Mouse (Mus musculus): ENCODE measurements at regions not wholly inside any gene's neighbourhood (a gene's known extent, or its start where the extent isn't known, plus 50 kb on each side); places are given as distances from the start of the nearest gene placed in this dataset.
"Not testable (repeated sequence)": the region's sequence is repeated elsewhere in the genome, so short reads cannot be mapped to it uniquely, and the experiment has no call there.

DNA sequence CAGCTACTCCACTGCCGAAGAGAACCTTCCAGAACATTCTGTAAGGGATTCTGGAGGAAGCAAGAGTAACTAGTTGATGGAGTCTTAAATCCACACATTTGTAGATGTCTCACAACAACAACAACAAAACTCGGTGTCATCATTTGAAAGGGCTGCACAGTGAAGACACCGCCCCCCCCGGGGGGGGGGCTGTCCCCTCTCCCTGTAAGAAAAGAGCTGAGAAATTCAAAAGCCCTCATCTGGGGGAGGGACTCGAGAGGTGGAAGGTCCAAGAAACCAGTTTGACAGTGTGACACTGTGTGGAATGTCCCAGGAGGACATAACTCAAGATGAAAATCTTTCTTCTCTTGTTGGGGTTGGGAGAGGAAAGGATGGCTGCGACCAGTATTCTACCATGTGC is 87.7 kb downstream of the Fam43a start:
- no peak for ATAC-seq

DNA sequence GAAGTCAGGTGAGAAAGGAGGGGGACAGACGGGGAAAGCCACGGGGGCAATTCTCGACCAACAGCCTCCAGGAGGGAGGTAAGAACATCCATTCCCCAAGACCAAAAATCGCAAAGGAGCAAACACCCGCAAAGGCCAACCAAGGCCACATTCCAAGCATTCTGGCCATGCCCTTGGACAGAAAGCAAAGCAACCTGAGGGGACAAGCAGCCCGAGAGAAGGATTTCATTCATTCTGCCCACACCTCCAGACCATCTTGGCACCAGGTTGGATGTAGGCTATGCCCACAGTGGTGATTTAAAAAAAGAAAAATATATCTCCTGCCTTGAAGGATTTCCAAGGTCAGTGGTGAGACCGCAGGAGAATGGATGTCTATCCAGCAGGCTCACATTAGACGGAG is 88.2 kb downstream of the Fam43a start:
- ATAC-seq, result no peak

DNA sequence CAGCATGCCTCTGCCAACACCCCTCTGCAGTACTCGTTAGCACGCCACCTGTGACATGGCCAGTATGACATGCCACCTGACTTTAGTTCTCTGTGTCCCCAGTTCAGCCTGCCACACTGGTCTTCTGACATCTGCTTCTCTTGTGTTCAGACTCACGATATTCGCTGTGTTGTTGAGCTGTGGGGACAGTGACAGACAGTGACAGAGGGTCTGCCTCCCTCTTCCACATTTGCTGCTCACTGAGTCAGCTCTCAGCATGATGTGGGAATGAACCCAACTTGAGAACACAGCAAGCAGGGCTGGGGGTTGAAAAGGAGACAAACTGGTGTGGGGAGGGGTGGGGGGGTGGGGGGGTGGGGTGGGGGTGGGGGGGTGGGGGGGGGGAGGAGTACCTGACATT is 91.0 kb downstream of the Fam43a start:
- ATAC-seq, result no peak

DNA sequence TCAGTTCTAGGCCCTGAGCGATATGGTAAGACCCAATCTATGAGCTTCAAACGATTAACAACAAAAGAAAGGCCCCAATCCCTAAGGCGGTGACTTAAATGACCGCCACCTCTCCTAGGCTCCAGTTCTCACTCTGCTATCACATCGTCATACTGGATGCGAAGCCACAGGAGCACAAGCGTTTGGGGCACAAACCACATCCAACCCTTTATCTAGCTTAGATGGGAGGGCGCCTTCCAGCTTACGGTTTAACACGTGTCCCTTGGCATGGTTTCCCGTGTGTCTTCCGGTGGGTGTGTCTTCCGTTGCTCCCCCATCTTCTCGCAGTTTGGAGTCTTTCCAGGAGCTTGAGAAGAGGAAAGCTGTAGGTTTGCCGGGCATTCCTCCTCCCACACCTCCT is 92.4 kb downstream of the Fam43a start:
- peak; percentile 29 for ATAC-seq

DNA sequence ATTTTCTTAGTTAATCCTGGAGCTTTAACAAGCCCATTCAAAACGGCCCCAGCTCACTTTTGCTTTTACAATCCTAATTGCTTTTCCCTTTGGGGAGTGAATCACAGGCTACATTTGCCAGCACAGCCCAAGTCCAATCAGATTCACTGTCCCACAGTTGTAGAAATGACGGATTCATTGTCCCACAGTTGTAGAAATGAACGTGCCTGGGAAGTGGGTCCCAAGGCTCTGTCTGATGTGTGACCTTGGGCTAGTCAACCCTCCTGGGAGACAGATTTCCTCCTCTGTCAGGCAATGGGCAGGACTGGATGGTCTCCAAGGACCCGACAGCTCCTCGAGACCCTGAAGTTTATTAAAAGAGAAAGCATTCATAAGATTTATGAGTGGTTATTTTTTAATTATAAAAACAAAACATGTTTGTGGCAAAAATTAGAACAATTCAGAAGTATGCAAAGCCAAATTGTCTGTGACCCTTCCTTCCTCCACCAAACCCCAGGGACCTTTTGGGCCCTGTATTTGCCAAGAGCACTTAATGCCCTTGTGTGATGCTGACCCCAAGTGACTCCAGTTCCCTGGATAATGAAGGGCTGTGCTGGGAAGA is 93.1 kb downstream of the Fam43a start:
- ATAC-seq, result no peak

DNA sequence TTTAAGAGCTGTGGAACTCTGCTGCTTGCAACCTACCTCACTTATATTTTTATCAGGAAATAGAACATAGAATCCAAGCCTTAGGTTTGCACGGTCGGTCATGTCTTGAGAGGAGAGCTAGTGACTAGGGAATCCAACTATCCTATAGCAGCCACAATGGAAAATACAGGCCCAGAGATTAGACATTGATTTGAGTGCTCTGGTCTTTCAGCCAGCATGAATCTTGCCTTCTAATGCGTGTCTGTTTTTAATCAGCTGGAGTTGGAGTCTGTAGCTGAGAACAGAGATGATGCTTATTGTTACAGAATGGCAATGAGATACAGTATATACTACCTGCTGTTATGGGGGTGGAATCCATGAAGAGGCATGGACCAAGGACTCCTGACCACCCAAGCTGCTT is 93.7 kb downstream of the Fam43a start:
- ATAC-seq, result no peak

DNA sequence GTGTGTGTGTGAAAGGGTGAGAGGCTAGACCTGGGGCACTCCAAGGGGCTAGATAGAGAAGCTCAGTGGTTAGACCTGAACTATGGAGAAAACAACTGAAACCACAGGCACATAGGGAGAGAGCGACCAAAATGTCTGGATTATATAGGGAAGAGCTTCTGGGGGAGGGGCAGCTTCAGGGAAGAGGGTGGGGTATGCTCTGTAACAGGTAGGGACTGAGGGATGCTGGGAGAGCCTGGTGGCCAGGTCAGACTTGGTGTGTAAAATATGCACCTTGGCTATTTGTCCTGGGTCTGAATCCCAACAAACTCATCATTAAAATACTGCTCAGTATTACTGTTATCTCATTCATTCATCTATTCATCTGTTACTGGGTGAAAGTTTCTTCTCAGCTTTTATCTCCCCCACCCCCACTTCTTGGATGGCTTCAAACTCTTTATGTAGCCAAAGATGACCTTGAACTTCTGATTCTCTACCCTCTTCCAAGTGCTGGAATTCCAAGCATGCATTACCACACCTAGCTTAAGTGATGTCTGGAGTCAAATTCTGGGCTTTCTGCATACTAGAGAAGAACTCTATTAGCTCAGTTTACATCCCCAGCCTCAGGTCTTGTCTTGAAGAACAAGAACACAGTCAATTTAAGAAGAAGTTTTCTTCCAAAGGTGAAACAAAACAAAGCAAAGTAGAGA is 94.5 kb downstream of the Fam43a start:
- ATAC-seq, result no peak

DNA sequence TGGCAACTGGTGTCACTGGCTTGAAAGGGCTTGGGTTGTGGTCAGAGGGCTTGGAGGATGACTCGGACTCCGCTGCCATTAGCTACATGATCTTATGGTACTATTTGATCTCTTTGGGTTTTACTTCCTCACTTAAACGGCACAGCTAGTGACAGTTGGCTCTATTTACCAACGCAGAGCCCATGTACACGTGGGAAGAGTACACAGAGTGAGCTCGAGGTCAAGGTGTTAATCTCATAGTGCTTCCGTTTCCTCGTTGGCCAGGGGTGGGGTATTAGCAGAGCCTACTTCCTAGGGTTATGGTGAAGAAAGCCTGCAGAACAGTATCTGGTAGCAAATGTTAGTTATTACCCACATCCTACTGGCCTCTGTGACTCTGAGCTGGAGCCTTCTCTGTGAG is 96.2 kb downstream of the Fam43a start:
- no peak for ATAC-seq

DNA sequence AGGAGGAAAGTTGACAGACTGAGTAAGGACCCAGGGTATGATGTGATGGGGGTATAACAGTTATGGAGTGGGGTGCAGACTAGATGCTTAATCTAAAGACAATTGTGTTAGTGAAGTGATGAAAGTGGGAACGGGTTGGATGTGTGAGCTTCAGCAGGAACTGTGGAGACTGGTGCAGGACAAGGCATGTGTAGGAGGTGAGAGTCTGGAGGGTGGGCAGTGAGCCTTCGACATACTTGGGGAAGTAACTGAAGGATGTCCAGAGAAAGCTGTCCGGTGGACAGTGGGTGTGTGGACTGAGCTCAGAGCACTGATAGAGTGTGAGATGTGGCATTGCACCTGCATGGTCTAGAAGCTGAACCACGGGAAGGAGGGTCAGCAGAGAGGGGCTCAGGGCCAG is 97.7 kb downstream of the Fam43a start:
- no peak for ATAC-seq

DNA sequence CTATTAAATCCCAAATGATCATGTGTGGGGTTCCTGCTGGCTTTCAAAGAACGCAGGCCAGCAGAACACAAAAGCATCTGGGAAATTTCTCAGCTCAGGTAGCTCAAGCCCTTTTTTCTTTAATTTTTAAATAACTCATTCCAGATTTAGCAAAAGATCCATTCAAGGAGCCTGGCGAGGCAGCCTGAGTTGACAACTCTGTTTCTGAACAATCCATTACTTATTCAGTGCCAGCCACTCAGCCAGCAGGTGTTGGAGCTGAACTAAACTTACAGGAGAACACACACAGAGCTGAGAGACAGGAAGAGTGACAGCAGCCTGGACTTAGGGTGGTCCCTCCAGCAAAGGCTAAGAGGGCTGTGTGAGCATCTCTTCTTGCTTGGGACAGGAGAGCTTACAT is 98.3 kb downstream of the Fam43a start:
- no peak for ATAC-seq

DNA sequence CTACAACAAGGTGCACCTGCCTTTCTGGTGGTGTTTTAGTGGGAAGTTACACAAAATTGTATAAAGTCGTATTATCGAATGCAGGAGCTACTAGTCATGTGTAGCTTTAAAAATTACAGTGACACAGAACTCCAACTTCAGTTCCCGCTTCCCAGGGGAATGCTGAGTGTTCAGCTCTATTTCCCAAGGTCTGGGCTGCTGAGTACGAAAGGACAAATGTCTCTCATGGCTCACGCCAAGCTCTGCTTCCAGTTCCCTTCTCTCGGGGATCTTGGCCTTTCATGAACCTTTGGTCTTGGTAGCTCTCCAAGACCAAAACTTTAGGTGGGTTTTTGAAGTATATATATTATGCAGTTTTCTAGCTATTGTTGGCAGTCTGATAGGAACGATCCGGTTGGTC is 104.3 kb downstream of the Fam43a start:
- no peak for ATAC-seq

DNA sequence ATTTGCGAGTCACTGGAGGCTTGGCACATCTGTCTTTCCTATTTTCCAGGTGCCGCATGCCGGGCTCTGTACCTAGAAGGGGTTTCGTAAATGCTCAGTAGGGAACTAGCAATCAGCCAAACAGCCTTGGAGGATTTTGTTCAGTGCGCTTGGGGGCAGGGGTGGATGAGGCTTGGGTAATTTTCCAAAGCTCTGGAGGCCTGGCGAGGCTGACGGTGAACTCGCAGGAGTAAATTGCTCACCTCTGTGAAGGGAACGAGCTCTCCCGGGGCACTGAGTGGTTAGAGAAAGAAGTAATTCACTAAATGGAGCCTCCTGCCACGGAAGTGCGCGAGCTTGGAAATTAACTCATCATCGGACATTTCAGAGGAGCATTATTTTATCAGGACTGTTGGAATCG is 110.0 kb downstream of the Fam43a start:
- ATAC-seq, result no peak

DNA sequence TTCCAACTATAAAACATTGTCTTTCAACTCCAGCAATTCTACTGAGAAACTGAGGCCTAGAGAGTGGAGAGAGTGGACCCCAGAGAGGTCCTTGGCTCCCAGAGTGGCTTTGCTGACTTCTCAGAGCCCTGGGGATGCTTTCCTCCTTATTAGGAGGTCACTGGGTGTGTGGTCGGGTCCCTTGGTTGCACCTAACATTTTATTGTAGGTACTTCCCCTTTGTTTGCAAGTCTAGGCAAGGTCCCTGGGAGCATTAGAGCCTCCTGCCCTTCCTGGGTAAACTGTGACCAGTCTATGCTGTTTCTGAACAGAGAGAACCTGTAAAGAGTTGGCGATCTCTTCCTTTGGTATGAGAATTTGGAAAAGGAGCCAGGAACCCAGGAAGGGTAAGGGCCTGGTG is 110.5 kb downstream of the Fam43a start:
- no peak for ATAC-seq

DNA sequence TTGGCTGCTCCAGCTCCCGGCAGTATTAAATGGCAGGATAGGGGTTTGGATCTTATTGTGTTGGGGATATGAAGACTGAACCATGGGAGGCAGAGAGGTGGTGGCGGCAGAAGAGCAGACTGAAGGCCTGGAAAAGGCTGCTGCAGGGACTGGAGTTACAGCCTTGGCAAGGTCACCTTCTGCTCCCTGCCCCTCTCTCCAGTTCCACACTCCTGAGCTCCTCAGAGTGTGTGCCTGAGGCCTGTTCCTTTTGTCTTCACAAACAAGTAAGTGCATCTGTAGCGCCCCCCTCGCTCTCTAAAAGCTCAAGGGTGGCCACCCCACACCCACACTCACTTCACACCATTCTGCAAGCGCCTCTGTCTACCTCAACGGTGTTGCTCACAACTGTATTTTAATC is 113.0 kb downstream of the Fam43a start:
- ATAC-seq, result no peak

DNA sequence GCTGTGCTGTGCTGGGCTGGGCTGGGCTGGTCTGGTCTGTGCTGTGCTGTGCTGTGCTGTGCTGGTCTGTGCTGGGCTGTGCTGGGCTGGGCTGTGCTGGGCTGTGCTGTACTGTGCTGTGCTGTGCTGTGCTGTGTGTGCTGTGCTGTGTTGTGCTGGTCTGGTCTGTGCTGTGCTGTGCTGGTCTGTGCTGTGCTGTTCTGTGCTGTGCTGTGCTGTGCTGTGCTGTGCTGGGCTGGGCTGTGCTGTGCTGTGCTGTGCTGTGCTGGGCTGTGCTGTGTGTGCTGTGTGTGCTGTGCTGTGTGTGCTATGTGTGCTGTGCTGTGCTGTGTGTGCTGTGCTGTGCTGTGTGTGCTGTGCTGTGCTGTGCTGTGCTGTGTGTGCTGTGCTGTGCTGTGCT is 118.1 kb downstream of the Fam43a start:
- not testable (repeated sequence) for ATAC-seq

DNA sequence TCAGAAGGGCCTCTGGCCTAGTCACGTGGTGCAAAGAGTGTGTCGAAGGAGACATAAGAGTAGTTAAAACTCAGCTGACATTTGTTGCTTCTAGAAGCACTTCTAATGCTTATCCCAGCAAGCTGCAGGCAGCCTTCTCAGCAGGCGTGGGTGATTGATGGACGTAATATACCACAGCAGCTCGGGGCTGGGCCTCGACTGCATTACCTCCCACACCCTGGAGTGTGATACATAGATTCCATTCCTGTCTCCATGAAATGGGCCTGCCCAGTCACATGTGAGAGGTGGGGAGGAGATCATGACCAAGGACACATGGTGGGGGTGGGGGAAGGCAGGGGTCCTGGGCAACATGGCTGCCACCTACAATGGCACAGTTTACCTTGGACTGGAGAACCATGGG is 121.3 kb downstream of the Fam43a start:
- peak; percentile 22 for ATAC-seq

DNA sequence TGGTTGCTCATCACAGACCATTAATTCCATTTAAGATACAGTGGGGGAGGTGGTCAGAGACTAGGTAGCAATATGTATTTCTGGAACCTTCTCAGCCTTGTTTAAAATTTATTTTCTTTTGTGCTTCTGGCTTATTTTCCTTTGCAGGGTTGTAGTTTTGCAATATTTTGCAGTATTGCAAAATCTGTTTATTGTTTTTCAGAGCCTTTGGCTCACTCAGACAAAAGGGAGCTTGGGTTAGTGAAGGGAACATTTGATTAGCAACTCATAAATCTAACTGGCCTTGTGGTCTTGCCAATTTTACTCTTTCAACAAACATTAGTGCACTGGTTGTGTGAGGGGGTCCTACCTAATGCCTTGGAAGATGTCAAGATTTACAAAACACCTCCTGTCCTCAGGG is 121.7 kb downstream of the Fam43a start:
- no peak for ATAC-seq

DNA sequence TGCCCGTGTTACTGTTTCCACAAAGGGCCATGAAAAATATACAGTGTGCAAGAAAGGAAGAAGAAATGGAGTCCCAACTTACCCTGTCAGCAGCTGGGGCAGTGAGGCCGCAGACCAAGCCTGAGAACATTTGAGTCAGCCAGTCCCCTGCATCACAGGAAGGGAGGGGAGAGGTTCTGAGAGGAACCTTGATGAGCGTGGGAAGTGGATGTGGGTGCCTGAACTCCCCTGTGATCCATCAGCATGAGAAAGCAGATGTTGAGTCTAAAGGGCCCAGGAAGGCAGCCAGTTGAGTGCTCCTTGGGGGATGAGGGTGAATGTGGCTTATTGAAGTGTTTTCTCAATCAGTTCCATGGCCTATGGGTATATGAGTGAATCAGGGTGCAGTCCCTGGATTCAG is 122.8 kb downstream of the Fam43a start:
- ATAC-seq, result peak; percentile 95

DNA sequence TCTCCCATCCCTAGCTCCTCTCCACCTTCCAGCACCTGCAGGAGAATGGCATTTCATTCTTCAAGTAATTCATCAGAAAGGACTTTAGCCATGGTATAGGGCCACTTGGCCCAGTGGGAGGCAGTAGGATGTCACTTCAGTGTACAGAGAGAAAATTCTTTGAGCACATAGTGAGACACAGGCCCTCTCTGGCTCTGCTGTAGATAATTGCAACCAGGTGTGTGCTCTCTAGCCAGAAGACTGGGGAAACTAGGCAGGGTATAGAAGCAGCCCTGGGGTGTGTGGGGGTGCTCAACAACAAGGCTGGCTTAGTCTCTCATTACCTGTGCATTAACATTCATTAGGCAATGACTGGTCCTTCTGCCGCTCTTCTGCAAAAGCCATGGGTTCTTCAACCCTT is 125.1 kb downstream of the Fam43a start:
- ATAC-seq, result no peak

DNA sequence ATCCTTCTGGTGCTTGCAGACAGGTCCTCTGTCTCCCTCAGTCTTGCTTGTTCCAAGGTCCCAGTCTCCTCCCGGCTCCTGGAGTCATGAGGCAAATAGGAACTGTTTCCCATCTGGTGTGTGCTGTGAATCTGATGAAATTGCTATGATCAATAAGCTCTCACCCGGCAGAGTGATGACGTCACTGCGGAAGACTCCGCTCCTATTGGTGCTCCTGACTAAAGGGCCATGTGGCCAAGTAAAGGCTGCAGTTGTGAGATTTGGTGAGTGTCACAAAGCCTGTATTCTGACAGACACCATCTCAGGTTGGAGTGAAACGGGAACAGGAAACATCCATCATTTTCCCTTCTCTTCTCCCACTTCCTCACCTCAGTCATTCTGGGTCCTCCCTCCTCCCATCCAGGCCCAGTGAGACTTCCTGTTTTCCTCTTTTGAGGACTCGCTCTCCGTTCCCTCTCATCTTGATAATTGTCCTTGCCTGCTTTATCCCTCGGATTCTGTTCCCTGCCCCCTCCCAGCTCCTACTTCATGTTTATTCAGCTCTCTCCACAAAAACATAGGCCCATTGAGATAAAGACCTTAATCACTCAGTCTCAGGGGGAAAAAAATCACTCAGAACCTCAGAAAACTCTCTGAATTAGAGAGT is 133.4 kb downstream of the Fam43a start:
- no peak for ATAC-seq

DNA sequence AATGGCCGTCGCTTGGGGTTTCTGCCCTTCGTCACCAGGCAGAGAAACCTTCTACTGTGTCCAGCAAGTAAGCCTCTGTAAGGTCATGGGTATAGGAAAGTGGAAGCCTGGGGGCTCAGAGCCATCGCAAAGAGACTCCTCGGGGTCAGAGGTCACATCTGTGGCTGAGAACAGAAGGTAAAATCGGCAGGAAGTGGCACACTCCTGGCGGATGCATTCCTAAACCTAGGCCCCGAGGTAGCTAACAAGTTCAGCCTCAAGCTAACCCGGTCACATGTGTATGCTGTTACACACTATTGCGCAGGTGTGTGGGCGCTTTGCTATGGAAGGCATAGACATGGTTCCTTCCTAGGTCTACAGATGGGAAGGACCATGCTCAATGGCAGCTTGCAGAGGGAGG is 134.0 kb downstream of the Fam43a start:
- ATAC-seq, result no peak

DNA sequence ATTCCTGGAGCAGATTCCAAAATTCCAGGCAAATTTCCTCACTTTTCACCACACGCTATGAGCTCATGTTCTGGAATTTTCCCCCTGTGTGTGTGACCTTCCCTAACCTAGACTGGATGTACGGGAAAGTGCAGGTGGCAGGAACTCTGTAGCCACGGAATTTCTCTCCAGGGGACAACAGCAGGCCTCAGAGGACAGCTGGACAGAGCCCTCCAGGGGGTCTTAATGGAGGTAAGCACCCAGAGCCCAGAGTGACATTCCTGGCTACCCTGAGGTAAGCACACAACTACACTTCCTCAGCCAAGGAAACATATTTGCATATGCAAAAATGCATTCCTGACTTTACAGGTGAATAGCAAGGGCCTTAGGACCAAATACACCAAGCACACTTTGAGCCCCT is 135.8 kb downstream of the Fam43a start:
- ATAC-seq, result no peak

DNA sequence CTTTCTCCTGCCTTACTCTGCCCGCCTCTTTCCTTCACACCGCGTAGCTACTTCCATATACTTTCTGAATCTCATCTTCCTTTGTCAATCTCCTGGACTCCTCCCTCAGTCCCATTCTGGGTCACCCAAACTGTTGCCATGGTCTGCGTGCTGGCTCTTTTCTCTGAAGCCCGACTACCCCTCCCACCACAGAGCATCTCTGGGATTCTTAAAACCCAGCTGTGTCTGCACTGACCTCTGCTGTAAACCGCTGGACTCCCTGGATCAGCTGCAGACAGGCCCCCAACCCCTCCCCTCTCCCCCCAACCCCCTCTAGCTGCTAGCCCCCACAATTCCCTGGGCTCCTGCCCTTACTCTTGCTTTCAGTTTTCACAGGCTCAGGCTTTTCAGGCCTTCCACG is 136.4 kb downstream of the Fam43a start:
- no peak for ATAC-seq

DNA sequence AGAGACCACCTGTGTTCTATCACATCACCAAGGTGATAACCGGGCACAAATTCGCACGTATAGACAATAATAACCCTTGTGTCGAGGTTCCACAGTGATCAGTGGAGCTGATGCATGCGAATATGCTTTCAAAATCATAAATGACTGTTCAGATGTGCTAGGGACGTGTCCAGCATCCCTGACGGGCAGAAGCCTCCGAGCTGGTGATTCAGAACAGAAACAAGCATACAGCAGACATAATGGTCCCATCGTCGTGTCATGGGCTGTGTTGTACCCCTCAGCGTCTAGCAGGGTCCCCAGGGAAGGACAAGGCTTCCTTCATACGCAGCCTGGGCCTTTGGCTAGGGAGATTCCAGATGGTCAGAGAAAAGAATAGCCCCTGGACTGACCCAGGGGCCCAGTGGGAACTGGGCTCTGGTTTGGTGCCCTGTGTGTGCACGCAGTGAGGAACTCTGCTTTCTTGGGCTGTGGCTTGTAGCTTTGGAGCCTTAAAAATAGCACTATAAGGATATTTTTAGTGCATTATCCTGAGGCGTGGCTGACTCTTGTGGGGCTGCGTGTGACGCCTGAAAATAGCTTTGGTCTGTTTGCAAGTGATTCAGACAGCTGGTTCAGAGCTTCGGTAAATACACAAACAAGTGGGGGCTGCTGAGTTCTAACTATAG is 137.3 kb downstream of the Fam43a start:
- ATAC-seq, result no peak
